Mouse (Mus musculus) cerebellum, postnatal 4 days (tissue): ENCODE measurements around the gene Rnf166.

Source experiments
- DNase-seq, 2 experiments: peaks; one replicate each; pipeline ENCODE4 v3.0.0; 2022; ENCODE audit warnings: low spot score in 2 of 2, mixed read lengths in 1 of 2

The Rnf166 gene

GRCm38 (mm10) chr8:122437708-122438331 lies 38.0 kb downstream of the Rnf166 start:
- DNase-seq, result no peak

- no peak for DNase-seq
Observed at GRCm38 (mm10) chr8:122436586-122437125, 39.2 kb downstream of the Rnf166 start.

GRCm38 (mm10) chr8:122436146-122436545 lies 39.7 kb downstream of the Rnf166 start:
- no peak for DNase-seq

GRCm38 (mm10) chr8:122435375-122435774 lies 40.5 kb downstream of the Rnf166 start:
- no peak for DNase-seq

- DNase-seq, result no peak
Observed at GRCm38 (mm10) chr8:122433269-122433905, 42.5 kb downstream of the Rnf166 start.

GRCm38 (mm10) chr8:122432443-122433268 lies 43.2 kb downstream of the Rnf166 start, which contains the start of gene Cyba:
Cyba (minus strand) TSS chr8:122432930.
- DNase-seq, result no peak

- no peak for DNase-seq
Observed at GRCm38 (mm10) chr8:122431694-122432442, 44.0 kb downstream of the Rnf166 start.

- no peak for DNase-seq
Observed at GRCm38 (mm10) chr8:122430646-122431045, 45.2 kb downstream of the Rnf166 start.

- no peak for DNase-seq
Observed at GRCm38 (mm10) chr8:122430058-122430636, 45.7 kb downstream of the Rnf166 start.

- no peak for DNase-seq
Observed at GRCm38 (mm10) chr8:122428163-122428562, 47.7 kb downstream of the Rnf166 start.

- no peak for DNase-seq
Observed at GRCm38 (mm10) chr8:122427607-122428006, 48.3 kb downstream of the Rnf166 start.

- DNase-seq, result no peak
Observed at GRCm38 (mm10) chr8:122426145-122426544, 49.7 kb downstream of the Rnf166 start.

- no peak for DNase-seq
Observed at GRCm38 (mm10) chr8:122423659-122424058, 52.2 kb downstream of the Rnf166 start.

- DNase-seq, result no peak
Observed at GRCm38 (mm10) chr8:122423217-122423616, 52.6 kb downstream of the Rnf166 start.

GRCm38 (mm10) chr8:122421376-122422070 lies 54.3 kb downstream of the Rnf166 start, which contains the start of gene Il17c:
Il17c (plus strand) TSS chr8:122422020.
- DNase-seq, result no peak

GRCm38 (mm10) chr8:122419881-122420555 lies 55.8 kb downstream of the Rnf166 start:
- peak in 1 of 2 experiments; percentile 50 for DNase-seq
